In the genomic region with DNA sequence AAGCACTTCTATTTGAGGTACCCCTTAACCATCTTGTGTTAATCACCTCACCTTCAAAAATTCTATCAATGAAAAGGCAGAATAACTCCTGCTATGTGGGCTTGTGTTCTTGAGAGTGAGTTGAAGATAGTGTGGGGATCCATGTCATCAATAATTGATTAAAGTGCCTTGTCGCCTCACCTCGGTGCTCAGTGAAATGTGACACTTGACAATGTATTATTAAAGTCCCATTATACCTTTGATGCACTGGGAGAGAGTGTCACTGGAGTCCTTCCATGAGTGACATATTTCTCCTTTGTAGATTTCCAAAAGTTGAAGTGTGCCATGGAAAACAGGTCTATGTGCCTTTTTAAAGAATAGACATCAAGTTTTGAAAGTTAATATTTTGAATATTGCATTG, we compare ENCODE assay signal across 23 mouse cellular contexts.
"Had no signal": no experiment of that assay in that cellular context is flagged by ENCODE, and none has a peak within 500 bp of the region (broad histone marks: within the 10 kb centered on the region; RNA-seq: fewer than 3 reads in every experiment).

No protein-coding gene starts in this region.

- H3K27ac ChIP-seq: liver, embryonic 13.5 days; liver, embryonic 15.5 days; lung, embryonic 15.5 days; macrophage; neural tube, embryonic 13.5 days; neural tube, embryonic 15.5 days; stomach, embryonic 15.5 days; stomach, postnatal 0 days had no signal

- H3K4me1 ChIP-seq: liver, embryonic 13.5 days; liver, embryonic 15.5 days; lung, embryonic 15.5 days; megakaryocyte, embryonic 14.5 days; neural tube, embryonic 13.5 days; neural tube, embryonic 15.5 days; stomach, embryonic 15.5 days had no signal

- H3K4me2 ChIP-seq: liver, embryonic 11.5 days; liver, embryonic 13.5 days; liver, embryonic 15.5 days; lung, embryonic 15.5 days; neural tube, embryonic 13.5 days; neural tube, embryonic 15.5 days; stomach, embryonic 15.5 days had no signal

- DNase-seq: liver; liver, embryonic 13.5 days; liver, postnatal 0 days; lung, adult 2 months; lung, postnatal 14 days; lung, postnatal 36 days; right cerebral cortex, adult 18-20 months; right cerebral cortex, postnatal 25 days; right cerebral cortex, postnatal 4 days; thymus, adult 2 months; thymus, postnatal 25 days; thymus, postnatal 4 days had no signal

- H3K27me3 ChIP-seq: liver, embryonic 13.5 days; liver, embryonic 15.5 days; lung, embryonic 15.5 days; megakaryocyte, embryonic 14.5 days; neural tube, embryonic 13.5 days; neural tube, embryonic 15.5 days; stomach, embryonic 15.5 days had no signal

- H3K9me3 ChIP-seq: liver, embryonic 13.5 days; lung, embryonic 15.5 days; neural tube, embryonic 13.5 days; neural tube, embryonic 15.5 days; stomach, embryonic 15.5 days had no signal

- H3K4me3 ChIP-seq: liver, embryonic 13.5 days; liver, embryonic 15.5 days; lung, embryonic 15.5 days; megakaryocyte, embryonic 14.5 days; myocyte; neural tube, embryonic 13.5 days; neural tube, embryonic 15.5 days; stomach, embryonic 15.5 days had no signal

- ATAC-seq: liver, postnatal 0 days; lung, postnatal 0 days had no signal

- H3K9ac ChIP-seq: liver, embryonic 13.5 days; liver, embryonic 15.5 days; liver, postnatal 0 days; lung, embryonic 15.5 days; neural tube, embryonic 13.5 days; neural tube, embryonic 15.5 days; stomach, embryonic 15.5 days had no signal

- H3K36me3 ChIP-seq: liver, embryonic 13.5 days; liver, embryonic 15.5 days; lung, embryonic 15.5 days; neural tube, embryonic 13.5 days; neural tube, embryonic 15.5 days; stomach, embryonic 15.5 days had no signal
